Mouse (Mus musculus) heart, adult 2 months (tissue): ENCODE results near the gene Tspear.

Experiments used
- CTCF ChIP-seq: fragments of 200-600 bp; IDR thresholded peaks from 2 replicates; pipeline ENCODE4 v1.8.1; 2022; ENCODE audit warnings: antibody characterized with exemption, mild to moderate bottlenecking, moderate library complexity
- POLR2A ChIP-seq: fragments of 200-500 bp; IDR thresholded peaks from 2 replicates; pipeline ENCODE4 v1.6.1; 2011; ENCODE audit warnings: mild to moderate bottlenecking, low read depth, low read length, control low read depth; ENCODE audit not compliant: insufficient read depth

GRCm38 (mm10) chr10:77916636-77917335 is 230.4 kb downstream of the Tspear start:
- TF ChIP-seq CTCF (peak; percentile 79), POLR2A (no peak)
